In the genomic region with DNA sequence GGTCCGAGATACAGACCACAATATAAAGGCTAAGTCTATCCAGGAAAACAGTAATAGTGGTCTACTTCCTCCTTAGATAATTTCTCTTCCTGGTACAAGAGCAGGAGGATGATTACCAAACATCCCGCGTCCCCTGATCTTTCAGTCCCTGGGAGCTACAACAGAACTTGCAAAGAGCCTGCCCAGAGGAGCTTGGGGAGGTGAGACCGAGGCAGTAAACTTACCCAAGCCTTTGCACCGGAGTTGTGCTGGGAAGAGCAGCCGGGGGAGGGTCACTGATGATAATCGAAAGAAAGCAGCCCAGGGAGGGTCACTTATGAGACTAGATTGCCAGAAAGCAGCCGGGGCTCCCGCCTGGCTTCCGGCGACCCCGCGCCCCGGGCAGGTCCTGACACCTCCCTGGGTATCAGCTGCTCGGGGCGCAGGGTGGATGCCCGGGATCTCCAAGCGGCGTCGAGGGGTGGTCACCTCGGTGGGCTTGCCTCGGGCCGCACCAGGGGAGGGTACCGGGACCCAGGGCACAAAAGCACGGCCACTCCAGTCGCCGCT, we compare ENCODE assay signal across 8 mouse cellular contexts. TPM values are rescaled to one million over a fixed set of nuclear protein-coding genes. Genes with fewer than 3 reads are reported as not detected.
DNase-seq lines count a peak whose midpoint lies in the region; ATAC-seq and TF ChIP-seq lines count a peak whose summit lies in the region.

No protein-coding gene starts in this region.

- CTCF ChIA-PET in Patski (lab: Charles Lee) = interaction anchor here (1.1 to 1.5 kb wide), 2 partner anchors 40 to 161 kb away, joined by 3 read pairs; no protein-coding TSS in a partner anchor

- in situ Hi-C loops in Patski (cut with MboI; ENCODE audit: low pct_unique_long_range_greater_than_20kb) = loop anchor here (5.0 kb wide), 1 partner anchor 60 kb away; no protein-coding TSS in a partner anchor

- peak; percentile 11; the same call in 1 of the 2 replicates for ATAC-seq in frontal cortex, adult (ENCODE audit: low TSS enrichment)
- ATAC-seq in Patski = peak; percentile 24
- no peak; the same call in 1 of the 2 replicates for ATAC-seq in forebrain, embryonic 14.5 days
- ATAC-seq in monocyte, adult 5-6 weeks (replicated peaks; ENCODE audit: insufficient number of reproducible peaks, low FRiP score, low TSS enrichment, poor library complexity, severe bottlenecking) = peak; percentile 7; the same call in 1 of the 2 replicates

- H3K27ac ChIP-seq in forebrain, embryonic 14.5 days (ENCODE audit: low read depth, low read length) = peak overlapping the region; percentile 84

- peaks cover 18% of the 10 kb centered on the region for H3K36me3 ChIP-seq in forebrain, embryonic 14.5 days (ENCODE audit: control insufficient read depth, insufficient read depth, low read length)

- no peaks in the 10 kb centered on the region for H3K27me3 ChIP-seq in Patski
- no peaks in the 10 kb centered on the region for H3K27me3 ChIP-seq in forebrain, embryonic 14.5 days (replicated peaks; ENCODE audit: control insufficient read depth, insufficient read depth, low read length)

- peak overlapping the region; percentile 67 for H3K4me3 ChIP-seq in forebrain, embryonic 14.5 days (ENCODE audit: low read depth, low read length)

- no peak for DNase-seq in frontal cortex, postnatal 36 days (ENCODE audit: low spot score in 2 of 2)
- DNase-seq in Patski (ENCODE audit: low read depth, low spot score) (no peak), liver (peak; percentile 58)
- DNase-seq in forebrain, embryonic 14.5 days (ENCODE audit: low spot score) = peak; percentile 44
- DNase-seq in cerebellum, postnatal 10 days = no peak
- no peak for DNase-seq in layer of hippocampus, postnatal 10 days (ENCODE audit: low spot score in 2 of 2)

- no peaks in the 10 kb centered on the region for H3K9me3 ChIP-seq in forebrain, embryonic 14.5 days (replicated peaks; ENCODE audit: control insufficient read depth, low read length)

- H3K4me1 ChIP-seq in forebrain, embryonic 14.5 days (ENCODE audit: control insufficient read depth, insufficient read depth, low read length) = no peaks in the 10 kb centered on the region

- no peak for TF ChIP-seq CTCF in Patski (IDR thresholded peaks at IDR 0.05)

- H3K4me2 ChIP-seq in forebrain, embryonic 14.5 days (ENCODE audit: low read length) = peak overlapping the region; percentile 61

- under 1% methylated on average over 23 of the region's 27 CpGs for WGBS in forebrain, embryonic 14.5 days

- peak overlapping the region; percentile 76 for H3K9ac ChIP-seq in forebrain, embryonic 14.5 days (ENCODE audit: low read length)

- POLR2A ChIA-PET in Patski (lab: Charles Lee) = interaction anchor here (1.1 to 1.2 kb wide), 2 partner anchors 11 to 72 kb away, joined by 3 read pairs; no protein-coding TSS in a partner anchor

RNA-seq across cellular contexts. Expression of a gene that starts 0.5 kb away (rescaled TPM):
- polyA plus RNA-seq in Patski (2021) = 11.2 TPM
- polyA plus RNA-seq in forebrain, embryonic 14.5 days (2014; fragmentation: Nextera tagmentation; extraction: Ambion mirVana) = 21.2 and 22.9 TPM in 2 replicates
- 51.1 to 80.0 TPM (median 54.9 TPM) in 3 replicates for total RNA-seq in monocyte, adult 5-6 weeks (2017)
- total RNA-seq in layer of hippocampus, postnatal 10 days (2021) = 10 to 100 TPM; 16.9 to 20.4 TPM

RNA-seq across cellular contexts. Expression of a gene that starts 0.7 kb away (rescaled TPM):
- polyA plus RNA-seq in Patski (2021) = 85.9 TPM
- 9.6 and 12.7 TPM in 2 replicates for polyA plus RNA-seq in forebrain, embryonic 14.5 days (2014; fragmentation: Nextera tagmentation; extraction: Ambion mirVana)
- 11.6 to 20.6 TPM (median 15.8 TPM) in 3 replicates for total RNA-seq in monocyte, adult 5-6 weeks (2017)
- total RNA-seq in layer of hippocampus, postnatal 10 days (2021) = 10 to 100 TPM; 15.7 to 16.4 TPM

RNA-seq across cellular contexts. Expression of a gene that starts 41.8 kb away (rescaled TPM):
- polyA plus RNA-seq in Patski (2021) = 919 TPM
- polyA plus RNA-seq in forebrain, embryonic 14.5 days (2014; fragmentation: Nextera tagmentation; extraction: Ambion mirVana) = 489 and 493 TPM in 2 replicates
- 191 to 312 TPM (median 245 TPM) in 3 replicates for total RNA-seq in monocyte, adult 5-6 weeks (2017)
- 100 to 1,000 TPM; 544 to 545 TPM for total RNA-seq in layer of hippocampus, postnatal 10 days (2021)

Comparison
In these comparisons a context has a peak if more than half of its experiments do, and no peak if none do; other contexts are left out.
1. DNase-seq: peak in forebrain, embryonic 14.5 days (single experiment) and liver (single experiment); none in frontal cortex, postnatal 36 days (0 of 2), Patski (single experiment), cerebellum, postnatal 10 days (0 of 2) and layer of hippocampus, postnatal 10 days (0 of 2).